Comparison of ENCODE assay signal across 8 mouse cellular contexts in the genomic region with DNA sequence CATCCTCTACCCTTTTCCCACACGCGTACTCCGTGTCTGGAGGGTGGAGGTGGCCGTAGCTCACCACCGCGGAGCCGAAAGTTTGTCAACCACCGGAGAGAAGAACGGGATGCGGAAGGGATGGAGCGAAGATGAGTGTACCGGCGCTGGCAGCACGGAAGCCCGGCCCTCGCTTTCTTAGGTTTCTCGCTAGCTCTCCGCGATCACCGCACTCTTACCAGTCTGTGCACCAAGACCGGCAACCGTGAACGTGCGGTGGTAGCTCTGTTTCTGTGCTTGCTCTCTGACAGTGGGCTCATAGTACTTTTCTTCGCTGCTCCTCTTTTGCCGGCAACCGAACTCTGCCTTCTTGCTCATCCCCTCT. TPM values are rescaled to one million over a fixed set of nuclear protein-coding genes. Genes with fewer than 3 reads are reported as not detected.
A peak's percentile ranks its signal among the peaks of the same experiment; 100 is the strongest.
DNase-seq lines count a peak whose midpoint lies in the region; ATAC-seq and TF ChIP-seq lines count a peak whose summit lies in the region.

No protein-coding gene starts in this region.

- H3K4me1 ChIP-seq in embryonic facial prominence, embryonic 11.5 days (ENCODE audit: control insufficient read depth, insufficient read depth, low read length), result no peaks in the 10 kb centered on the region; the same call in 1 of the 2 replicates
- H3K4me1 ChIP-seq in hindbrain, postnatal 0 days (ENCODE audit: insufficient read depth, low read length), result peaks cover 12% of the 10 kb centered on the region
- peaks cover 23% of the 10 kb centered on the region for H3K4me1 ChIP-seq in midbrain, embryonic 16.5 days (ENCODE audit: control insufficient read depth, insufficient read depth, low read length)

- H3K36me3 ChIP-seq in embryonic facial prominence, embryonic 11.5 days (replicated peaks; ENCODE audit: control insufficient read depth, insufficient read depth, low read depth, low read length), result no peaks in the 10 kb centered on the region
- H3K36me3 ChIP-seq in hindbrain, postnatal 0 days (ENCODE audit: insufficient read depth, low read length), result no peaks in the 10 kb centered on the region
- H3K36me3 ChIP-seq in midbrain, embryonic 16.5 days (ENCODE audit: control insufficient read depth, insufficient read depth, low read length), result no peaks in the 10 kb centered on the region

- peak overlapping the region; percentile 94 for H3K4me3 ChIP-seq in layer of hippocampus, adult 2 months
- peak overlapping the region; percentile 84 for H3K4me3 ChIP-seq in embryonic facial prominence, embryonic 11.5 days (ENCODE audit: low read depth, low read length)
- peak overlapping the region; percentile 89 for H3K4me3 ChIP-seq in hindbrain, postnatal 0 days (ENCODE audit: low read length)
- peak overlapping the region; percentile 70 for H3K4me3 ChIP-seq in midbrain, embryonic 16.5 days (ENCODE audit: low read depth, low read length)

- peak overlapping the region; percentile 96 for H3K27ac ChIP-seq in layer of hippocampus, adult 2 months
- H3K27ac ChIP-seq in embryonic facial prominence, embryonic 11.5 days (replicated peaks; ENCODE audit: low read depth, low read length), result no peak overlapping the region
- H3K27ac ChIP-seq in hindbrain, postnatal 0 days, result peak overlapping the region; percentile 91
- peak overlapping the region; percentile 89 for H3K27ac ChIP-seq in midbrain, embryonic 16.5 days (ENCODE audit: low read length)

- WGBS in embryonic facial prominence, embryonic 11.5 days, result under 1% methylated on average over 27 of the region's 27 CpGs
- under 1% methylated on average over 27 of the region's 27 CpGs for WGBS in hindbrain, postnatal 0 days
- WGBS in midbrain, embryonic 16.5 days, result under 1% methylated on average over 27 of the region's 27 CpGs

- no peak for TF ChIP-seq CTCF in layer of hippocampus, adult 2 months (conservative IDR thresholded peaks at IDR 0.05)
- TF ChIP-seq CTCF in hindbrain, postnatal 0 days (IDR thresholded peaks at IDR 0.05; ENCODE audit: low read depth), result no peak

- H3K9ac ChIP-seq in embryonic facial prominence, embryonic 11.5 days (replicated peaks; ENCODE audit: low read length), result peak overlapping the region; percentile 71
- peak overlapping the region; percentile 76 for H3K9ac ChIP-seq in hindbrain, postnatal 0 days (replicated peaks; ENCODE audit: low read length)
- H3K9ac ChIP-seq in midbrain, embryonic 16.5 days (ENCODE audit: low read depth, low read length), result peak overlapping the region; percentile 86

- no peaks in the 10 kb centered on the region for H3K27me3 ChIP-seq in embryonic facial prominence, embryonic 11.5 days (ENCODE audit: control insufficient read depth, insufficient read depth, low read length)
- H3K27me3 ChIP-seq in hindbrain, postnatal 0 days (ENCODE audit: insufficient read depth, low read length), result no peaks in the 10 kb centered on the region
- no peaks in the 10 kb centered on the region for H3K27me3 ChIP-seq in midbrain, embryonic 16.5 days (ENCODE audit: control insufficient read depth, insufficient read depth, low read depth, low read length)

- H3K9me3 ChIP-seq in embryonic facial prominence, embryonic 11.5 days (replicated peaks; ENCODE audit: control insufficient read depth, low read length), result no peaks in the 10 kb centered on the region
- H3K9me3 ChIP-seq in hindbrain, postnatal 0 days (ENCODE audit: low read length), result no peaks in the 10 kb centered on the region
- no peaks in the 10 kb centered on the region for H3K9me3 ChIP-seq in midbrain, embryonic 16.5 days (replicated peaks; ENCODE audit: control insufficient read depth, low read length, poor library complexity, severe bottlenecking)

- DNase-seq in layer of hippocampus, adult 2 months (ENCODE audit: low spot score in 2 of 2), result no peak
- DNase-seq in layer of hippocampus, postnatal 36 days, result no peak
- DNase-seq in embryonic facial prominence, embryonic 11.5 days (ENCODE audit: low spot score), result no peak
- DNase-seq in hindbrain, postnatal 0 days (ENCODE audit: low spot score), result no peak
- no peak for DNase-seq in layer of hippocampus, adult 11-12 months (ENCODE audit: low spot score)
- DNase-seq in frontal cortex, adult 2 months (ENCODE audit: extremely low spot score in 1 of 2, low spot score in 1 of 2), result no peak
- DNase-seq in urinary bladder, postnatal 25 days (ENCODE audit: low spot score), result no peak

- ATAC-seq in embryonic facial prominence, embryonic 11.5 days (replicated peaks; ENCODE audit: insufficient number of reproducible peaks, low FRiP score, low TSS enrichment, low read depth), result no peak; the same call in 1 of the 2 replicates
- peak; percentile 70 for ATAC-seq in hindbrain, postnatal 0 days
- peak; percentile 77 for ATAC-seq in midbrain, embryonic 16.5 days

- H3K4me2 ChIP-seq in embryonic facial prominence, embryonic 11.5 days (ENCODE audit: low read depth, low read length), result peak overlapping the region; percentile 81
- H3K4me2 ChIP-seq in hindbrain, postnatal 0 days (ENCODE audit: low read depth, low read length), result peak overlapping the region; percentile 89
- peak overlapping the region; percentile 93 for H3K4me2 ChIP-seq in midbrain, embryonic 16.5 days (ENCODE audit: low read length)

RNA-seq across cellular contexts. Expression of gene Arfip1, which starts 0.5 kb away (rescaled TPM):
- total RNA-seq in layer of hippocampus, adult 2 months (2021), result 10 to 100 TPM; 18.2 to 18.7 TPM
- 10 to 100 TPM; 21.0 to 21.1 TPM for total RNA-seq in layer of hippocampus, postnatal 36 days (2021)
- 42.9 and 47.2 TPM in 2 replicates for polyA plus RNA-seq in embryonic facial prominence, embryonic 11.5 days (2014; fragmentation: Nextera tagmentation; extraction: Ambion mirVana)
- 15.3 and 15.4 TPM in 2 replicates for total RNA-seq in hindbrain, postnatal 0 days (2014; rRNA removed)
- 22.8 and 23.5 TPM in 2 replicates for polyA plus RNA-seq in hindbrain, postnatal 0 days (2015; fragmentation: Nextera tagmentation; extraction: Ambion mirVana)
- polyA plus RNA-seq in midbrain, embryonic 16.5 days (2015; fragmentation: Nextera tagmentation; extraction: Ambion mirVana), result 22.1 and 22.4 TPM in 2 replicates
- 16.2 and 17.6 TPM in 2 replicates for polyA plus RNA-seq in frontal cortex, adult 2 months (2012; rRNA removed)

RNA-seq across cellular contexts. Expression of gene Tigd4, which starts 10.5 kb away (rescaled TPM):
- total RNA-seq in layer of hippocampus, adult 2 months (2021), result under 1 TPM in 1 of 2 experiments, not detected in 1; 0.12 TPM
- not detected for total RNA-seq in layer of hippocampus, postnatal 36 days (2021)
- 0.11 TPM in 1 of 2 replicates, not detected in the other for polyA plus RNA-seq in embryonic facial prominence, embryonic 11.5 days (2014; fragmentation: Nextera tagmentation; extraction: Ambion mirVana)
- total RNA-seq in hindbrain, postnatal 0 days (2014; rRNA removed), result not detected in 2 replicates
- 0.06 TPM in 1 of 2 replicates, not detected in the other for polyA plus RNA-seq in hindbrain, postnatal 0 days (2015; fragmentation: Nextera tagmentation; extraction: Ambion mirVana)
- polyA plus RNA-seq in midbrain, embryonic 16.5 days (2015; fragmentation: Nextera tagmentation; extraction: Ambion mirVana), result not detected in 2 replicates
- polyA plus RNA-seq in frontal cortex, adult 2 months (2012; rRNA removed), result 0.04 and 0.10 TPM in 2 replicates
